Mouse (Mus musculus) inflammation-experienced regulatory T-cells, adult 6 months (primary cell): ENCODE results near the gene Vapa. TPM values are rescaled to one million over a fixed set of nuclear protein-coding genes. Genes with fewer than 3 reads are reported as not detected.
"Not testable (repeated sequence)": the region's sequence is repeated elsewhere in the genome, so short reads cannot be mapped to it uniquely, and the experiment has no call there.

Experiments used
- ATAC-seq: one replicate; pipeline ENCODE4 v1.8.0; 2017
- polyA plus RNA-seq, 3 experiments: library from polyadenylated mRNA; unstranded; fragments of 100-300 nt; shearing (Covaris generic); gene quantifications; one replicate each; pipeline ENCODE4 v1.2.1; 2017

Gene Vapa
- polyA plus RNA-seq: 10 to 100 TPM; 29.2 to 40.2 (median 37.4) TPM

- ATAC-seq: peak; percentile 80
Observed at GRCm38 (mm10) chr17:65613463-65614412, at the start of gene Vapa. Gene Vapa, minus strand, starts transcription at chr17:65613555.

- ATAC-seq: no peak
Observed at GRCm38 (mm10) chr17:65662662-65663061, 49.3 kb upstream of the Vapa start.

GRCm38 (mm10) chr17:65658416-65658815 is 45.1 kb upstream of the Vapa start:
- ATAC-seq: no peak

GRCm38 (mm10) chr17:65657958-65658357 is 44.6 kb upstream of the Vapa start:
- ATAC-seq: no peak

GRCm38 (mm10) chr17:65656731-65657130 is 43.4 kb upstream of the Vapa start:
- ATAC-seq: no peak

- ATAC-seq: no peak
Observed at GRCm38 (mm10) chr17:65656076-65656475, 42.7 kb upstream of the Vapa start.

GRCm38 (mm10) chr17:65655608-65656007 is 42.3 kb upstream of the Vapa start:
- ATAC-seq: no peak

GRCm38 (mm10) chr17:65650598-65650997 is 37.2 kb upstream of the Vapa start:
- no peak for ATAC-seq

GRCm38 (mm10) chr17:65649175-65649493 is 35.8 kb upstream of the Vapa start:
- no peak for ATAC-seq

- no peak for ATAC-seq
Observed at GRCm38 (mm10) chr17:65648371-65649174, 35.2 kb upstream of the Vapa start.

GRCm38 (mm10) chr17:65647961-65648360 is 34.6 kb upstream of the Vapa start:
- no peak for ATAC-seq

GRCm38 (mm10) chr17:65647226-65647625 is 33.9 kb upstream of the Vapa start:
- ATAC-seq: no peak

GRCm38 (mm10) chr17:65643579-65643978 is 30.2 kb upstream of the Vapa start:
- ATAC-seq: no peak

- ATAC-seq: no peak
Observed at GRCm38 (mm10) chr17:65643051-65643521, 29.7 kb upstream of the Vapa start.

GRCm38 (mm10) chr17:65642578-65642991 is 29.2 kb upstream of the Vapa start:
- no peak for ATAC-seq

GRCm38 (mm10) chr17:65641734-65642218 is 28.4 kb upstream of the Vapa start, which contains the start of gene Txndc2:
Gene Txndc2, minus strand, starts transcription at chr17:65642168.
- ATAC-seq: no peak

GRCm38 (mm10) chr17:65639144-65639543 is 25.8 kb upstream of the Vapa start:
- no peak for ATAC-seq

- no peak for ATAC-seq
Observed at GRCm38 (mm10) chr17:65635715-65636360, 22.5 kb upstream of the Vapa start.

- ATAC-seq: no peak
Observed at GRCm38 (mm10) chr17:65629943-65630342, 16.6 kb upstream of the Vapa start.

GRCm38 (mm10) chr17:65628823-65629532 is 15.6 kb upstream of the Vapa start:
- not testable (repeated sequence) for ATAC-seq

- no peak for ATAC-seq
Observed at GRCm38 (mm10) chr17:65626301-65626700, 12.9 kb upstream of the Vapa start.

- no peak for ATAC-seq
Observed at GRCm38 (mm10) chr17:65625563-65625962, 12.2 kb upstream of the Vapa start.
